Mouse (Mus musculus): Measurements from ENCODE around the gene Nfatc2. TPM values are rescaled to one million over a fixed set of nuclear protein-coding genes. Genes with fewer than 3 reads are reported as not detected.
A peak's percentile ranks its signal among the peaks of the same experiment; 100 is the strongest.

Gene Nfatc2
- polyA plus RNA-seq (2015; fragmentation: Nextera tagmentation; extraction: Ambion mirVana) = 1.2 and 1.8 TPM in 2 replicates

- Histone ChIP-seq H3K9ac (peak within 1 kb of the TSS; percentile 38), H3K4me2 (peak within 1 kb of the TSS; percentile 92), H3K27ac (peak within 1 kb of the TSS; percentile 47; the same call in 1 of the 2 replicates), H3K27me3 (peaks cover 56% of the 10 kb centered on the region), H3K4me3 (peak within 1 kb of the TSS; percentile 44), H3K36me3 (no peaks in the 10 kb centered on the region), H3K9me3 (no peaks in the 10 kb centered on the region), H3K4me1 (peaks cover 37% of the 10 kb centered on the region)
- peak; percentile 76 for ATAC-seq (ENCODE audit: borderline replicate concordance, extremely low read depth, low FRiP score, low TSS enrichment)
- WGBS = 1% methylated on average over 55 of the region's 56 CpGs
These were observed at the start of gene Nfatc2 for GRCm38 (mm10) chr2:168601491-168602386. Gene Nfatc2 (minus strand): TSS chr2:168601657.

DNA sequence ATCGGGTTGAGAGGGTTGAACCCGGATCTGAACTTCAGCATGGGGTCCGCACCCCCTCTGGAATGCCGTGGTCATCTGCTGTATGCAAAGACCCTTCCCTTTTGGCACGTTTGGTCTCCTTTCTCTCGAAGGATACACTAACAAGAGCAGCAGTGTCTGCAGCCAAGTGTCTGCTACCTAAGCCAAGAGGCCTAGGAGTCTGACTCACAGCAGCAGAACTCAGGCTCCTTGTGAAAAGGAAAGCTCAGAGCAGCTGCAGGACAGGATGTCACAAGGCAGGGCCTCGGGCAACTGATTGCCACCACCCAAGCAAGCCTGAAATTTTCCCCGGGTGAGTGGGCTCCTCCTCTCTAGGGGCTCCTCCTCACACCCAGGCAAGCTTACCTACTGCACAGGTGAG lies 46.7 kb upstream of the Nfatc2 start:
- H3K9ac ChIP-seq = no peak overlapping the region
- ATAC-seq (ENCODE audit: borderline replicate concordance, extremely low read depth, low FRiP score, low TSS enrichment) = no peak

GRCm38 (mm10) chr2:168644855-168645254 lies 43.4 kb upstream of the Nfatc2 start:
- H3K27me3 ChIP-seq = no peaks in the 10 kb centered on the region
- H3K27ac ChIP-seq = no peak overlapping the region
- ATAC-seq (ENCODE audit: borderline replicate concordance, extremely low read depth, low FRiP score, low TSS enrichment) = no peak
- no peak overlapping the region for H3K9ac ChIP-seq
- H3K4me2 ChIP-seq = no peak overlapping the region
- WGBS = 73% methylated on average over 6 of the region's 6 CpGs
- no peaks in the 10 kb centered on the region for H3K36me3 ChIP-seq
- H3K4me1 ChIP-seq = no peaks in the 10 kb centered on the region
- H3K4me3 ChIP-seq = no peak overlapping the region
- H3K9me3 ChIP-seq = no peaks in the 10 kb centered on the region

More for the DNA sequence above, 46.7 kb upstream of the Nfatc2 start:
- Histone ChIP-seq H3K27ac (no peak overlapping the region), H3K27me3 (no peaks in the 10 kb centered on the region), H3K4me3 (no peak overlapping the region), H3K36me3 (no peaks in the 10 kb centered on the region), H3K9me3 (no peaks in the 10 kb centered on the region), H3K4me1 (no peaks in the 10 kb centered on the region), H3K4me2 (no peak overlapping the region)
- WGBS = 65% methylated on average over 8 of the region's 8 CpGs

- 82% methylated on average over 20 of the region's 20 CpGs for WGBS
- no peaks in the 10 kb centered on the region for H3K27me3 ChIP-seq
- H3K27ac ChIP-seq = no peak overlapping the region
- no peak for ATAC-seq (ENCODE audit: borderline replicate concordance, extremely low read depth, low FRiP score, low TSS enrichment)
- no peak overlapping the region for H3K4me2 ChIP-seq
- no peak overlapping the region for H3K4me3 ChIP-seq
- no peaks in the 10 kb centered on the region for H3K9me3 ChIP-seq
- H3K36me3 ChIP-seq = no peaks in the 10 kb centered on the region
- H3K4me1 ChIP-seq = no peaks in the 10 kb centered on the region
- H3K9ac ChIP-seq = no peak overlapping the region
These were observed 42.2 kb upstream of the Nfatc2 start for GRCm38 (mm10) chr2:168643524-168644177.

DNA sequence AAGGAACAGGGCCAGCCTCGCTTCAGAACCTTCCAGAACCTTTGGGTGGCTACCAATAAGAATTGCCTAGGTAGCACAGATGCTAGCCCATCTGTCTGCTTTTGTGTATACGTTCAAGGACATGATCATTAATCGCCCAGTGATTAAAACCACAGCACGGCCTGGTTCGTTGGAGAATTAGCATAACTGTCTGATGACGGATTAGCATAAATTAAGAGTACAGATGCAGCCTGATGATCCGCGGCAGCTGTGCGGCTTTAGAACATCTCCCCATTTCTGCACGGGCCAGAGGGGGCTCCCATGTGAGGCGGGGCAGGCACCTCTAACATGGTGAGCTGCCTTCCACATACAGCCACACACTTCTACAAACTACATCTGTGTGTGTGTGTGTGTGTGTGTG lies 40.7 kb upstream of the Nfatc2 start:
- no peaks in the 10 kb centered on the region for H3K36me3 ChIP-seq
- no peak for ATAC-seq (ENCODE audit: borderline replicate concordance, extremely low read depth, low FRiP score, low TSS enrichment)
- WGBS = 60% methylated on average over 11 of the region's 11 CpGs

GRCm38 (mm10) chr2:168640460-168640859 lies 39.0 kb upstream of the Nfatc2 start:
- H3K27me3 ChIP-seq = peaks cover 16% of the 10 kb centered on the region
- no peak overlapping the region for H3K4me3 ChIP-seq
- H3K9me3 ChIP-seq = no peaks in the 10 kb centered on the region
- H3K4me1 ChIP-seq = no peaks in the 10 kb centered on the region
- no peak overlapping the region for H3K4me2 ChIP-seq
- 96% methylated on average over 9 of the region's 9 CpGs for WGBS
- no peak for ATAC-seq (ENCODE audit: borderline replicate concordance, extremely low read depth, low FRiP score, low TSS enrichment)
- no peaks in the 10 kb centered on the region for H3K36me3 ChIP-seq
- H3K27ac ChIP-seq = no peak overlapping the region
- H3K9ac ChIP-seq = no peak overlapping the region

More for the DNA sequence above, 40.7 kb upstream of the Nfatc2 start:
- no peak overlapping the region for H3K9ac ChIP-seq
- H3K9me3 ChIP-seq = no peaks in the 10 kb centered on the region
- H3K27ac ChIP-seq = no peak overlapping the region
- H3K4me3 ChIP-seq = no peak overlapping the region
- H3K4me2 ChIP-seq = no peak overlapping the region
- peaks cover 5% of the 10 kb centered on the region; the same call in 1 of the 2 replicates for H3K27me3 ChIP-seq
- H3K4me1 ChIP-seq = no peaks in the 10 kb centered on the region

DNA sequence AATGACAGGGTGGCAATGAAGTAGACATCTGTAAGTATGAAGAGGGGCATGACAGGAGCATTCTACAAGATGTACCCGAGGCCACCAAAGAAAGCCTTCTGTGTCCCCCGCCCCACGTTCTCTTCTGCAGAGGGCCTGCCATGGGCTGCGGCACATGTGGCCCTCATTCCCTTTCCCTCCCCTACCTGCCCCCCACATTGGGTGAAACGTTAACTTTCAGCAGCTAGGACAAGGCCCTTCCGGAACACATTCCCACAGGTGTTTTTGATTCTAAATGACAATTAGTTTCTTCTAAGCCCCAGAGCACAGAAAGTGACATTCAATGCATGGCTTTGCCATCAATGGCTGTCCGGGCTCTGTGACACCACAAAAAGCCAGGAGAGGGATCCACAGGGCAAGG lies 33.4 kb upstream of the Nfatc2 start:
- no peak for ATAC-seq (ENCODE audit: borderline replicate concordance, extremely low read depth, low FRiP score, low TSS enrichment)
- Histone ChIP-seq H3K4me2 (no peak overlapping the region), H3K4me1 (peaks cover 11% of the 10 kb centered on the region), H3K36me3 (no peaks in the 10 kb centered on the region), H3K4me3 (no peak overlapping the region), H3K9ac (no peak overlapping the region), H3K27ac (no peak overlapping the region), H3K9me3 (no peaks in the 10 kb centered on the region), H3K27me3 (peaks cover 29% of the 10 kb centered on the region)
- 67% methylated on average over 7 of the region's 7 CpGs for WGBS

DNA sequence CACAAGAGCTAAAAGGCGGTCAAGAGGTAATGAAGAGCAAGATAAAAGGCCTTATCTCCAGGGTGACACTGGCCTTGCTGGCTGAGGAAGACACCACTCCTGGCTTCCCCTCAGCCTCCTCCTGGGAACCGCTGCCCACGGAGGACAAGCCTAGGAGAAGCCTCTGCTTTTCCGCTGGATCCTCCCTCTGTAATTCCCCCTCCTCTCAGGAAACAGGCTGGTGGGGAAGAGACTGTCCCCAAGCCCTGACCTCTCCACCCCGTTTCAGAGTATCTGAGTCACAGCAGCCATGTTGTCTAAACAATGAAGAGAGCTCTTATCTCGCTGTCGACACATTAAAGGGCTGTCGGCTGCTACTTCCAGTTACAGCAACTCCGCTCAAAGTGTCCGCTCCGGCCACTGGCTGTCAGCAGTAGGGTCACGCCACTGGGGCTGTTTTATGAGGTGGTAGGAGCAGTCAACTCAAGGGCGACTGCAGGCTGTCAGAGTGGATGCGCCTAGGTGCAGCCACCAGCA lies 31.9 kb upstream of the Nfatc2 start:
- H3K9me3 ChIP-seq = no peaks in the 10 kb centered on the region
- H3K36me3 ChIP-seq = no peaks in the 10 kb centered on the region
- no peak for ATAC-seq (ENCODE audit: borderline replicate concordance, extremely low read depth, low FRiP score, low TSS enrichment)
- whole genome bisulfite sequencing = 13% methylated on average over 14 of the region's 14 CpGs
- no peak overlapping the region for H3K9ac ChIP-seq
- H3K4me3 ChIP-seq = no peak overlapping the region
- H3K27ac ChIP-seq = no peak overlapping the region
- no peak overlapping the region for H3K4me2 ChIP-seq
- peaks cover 29% of the 10 kb centered on the region for H3K27me3 ChIP-seq
- peaks cover 11% of the 10 kb centered on the region for H3K4me1 ChIP-seq

- 62% methylated on average over 6 of the region's 6 CpGs for WGBS
- Histone ChIP-seq H3K9ac (no peak overlapping the region), H3K36me3 (no peaks in the 10 kb centered on the region), H3K27me3 (peaks cover 25% of the 10 kb centered on the region), H3K4me2 (no peak overlapping the region), H3K4me3 (no peak overlapping the region), H3K27ac (no peak overlapping the region), H3K4me1 (peaks cover 11% of the 10 kb centered on the region), H3K9me3 (no peaks in the 10 kb centered on the region)
- ATAC-seq (ENCODE audit: borderline replicate concordance, extremely low read depth, low FRiP score, low TSS enrichment) = no peak
These were observed 31.1 kb upstream of the Nfatc2 start for GRCm38 (mm10) chr2:168632543-168632942.

GRCm38 (mm10) chr2:168628787-168629186 lies 27.3 kb upstream of the Nfatc2 start:
- ATAC-seq (ENCODE audit: borderline replicate concordance, extremely low read depth, low FRiP score, low TSS enrichment) = no peak
- Histone ChIP-seq H3K36me3 (no peaks in the 10 kb centered on the region), H3K27me3 (no peaks in the 10 kb centered on the region), H3K4me1 (peaks cover 11% of the 10 kb centered on the region), H3K4me3 (no peak overlapping the region), H3K9ac (no peak overlapping the region), H3K9me3 (no peaks in the 10 kb centered on the region), H3K4me2 (no peak overlapping the region), H3K27ac (no peak overlapping the region)
- WGBS = 23% methylated on average over 8 of the region's 8 CpGs

DNA sequence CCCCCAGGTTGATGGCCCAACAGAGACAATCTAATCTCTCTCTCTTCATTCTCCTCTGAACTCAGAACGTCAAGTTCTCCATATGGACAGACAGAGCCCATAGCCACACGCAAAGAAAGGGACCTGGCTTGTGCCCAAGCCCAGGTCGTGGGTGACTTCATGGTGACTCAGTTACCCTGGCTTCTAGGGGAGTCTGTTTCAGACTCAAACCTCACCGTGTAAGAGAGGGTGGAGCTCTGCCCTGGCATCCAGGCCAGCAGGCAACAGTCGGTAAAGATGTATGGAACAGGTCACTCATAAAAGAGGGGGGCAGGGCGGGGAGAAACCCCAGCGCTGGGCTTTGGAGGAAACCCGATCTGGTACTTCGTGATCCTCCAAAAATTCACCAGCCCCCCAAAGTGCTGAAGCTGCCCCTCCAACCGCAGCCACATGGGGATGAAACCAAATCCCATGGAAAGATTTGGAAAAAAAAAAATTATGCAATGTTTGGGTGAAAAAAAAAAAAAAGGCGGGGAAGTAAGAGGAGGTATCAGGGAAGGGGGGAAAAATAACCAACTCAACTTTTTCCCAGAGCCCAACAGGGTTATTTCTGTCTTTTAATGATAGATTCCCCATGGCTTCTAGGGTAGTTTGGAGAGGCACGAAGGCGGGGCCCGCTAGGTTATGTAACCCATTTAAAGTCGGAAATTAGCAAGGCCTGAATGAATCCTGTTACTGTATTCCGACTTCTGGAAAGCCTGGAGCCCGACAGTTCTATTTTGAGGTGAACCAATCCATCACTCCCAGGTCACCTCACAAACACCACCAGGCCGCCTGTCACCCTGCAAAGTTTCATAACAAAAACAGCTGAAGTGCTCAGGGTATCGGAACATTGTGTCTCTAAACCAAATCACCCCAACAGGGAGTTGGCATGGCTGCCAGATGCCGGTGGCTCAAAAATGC lies 26.6 kb upstream of the Nfatc2 start:
- H3K4me2 ChIP-seq = no peak overlapping the region
- 54% methylated on average over 20 of the region's 20 CpGs for WGBS
- no peak overlapping the region for H3K27ac ChIP-seq
- H3K4me1 ChIP-seq = 0 out of 2 replicates have a peak, but pooled peaks cover 4% of the 10 kb centered on the region
- H3K36me3 ChIP-seq = no peaks in the 10 kb centered on the region
- no peaks in the 10 kb centered on the region for H3K27me3 ChIP-seq
- no peak overlapping the region for H3K9ac ChIP-seq
- no peaks in the 10 kb centered on the region for H3K9me3 ChIP-seq
- H3K4me3 ChIP-seq = no peak overlapping the region
- ATAC-seq (ENCODE audit: borderline replicate concordance, extremely low read depth, low FRiP score, low TSS enrichment) = no peak
